Mouse (Mus musculus) lung, adult 2 months (tissue): ENCODE data around the gene Rsph6a. TPM values are rescaled to one million over a fixed set of nuclear protein-coding genes. Genes with fewer than 3 reads are reported as not detected.

ENCODE experiments used
- DNase-seq: peaks from one replicate; pipeline ENCODE4 v3.0.0; 2022
- H3K4me1 ChIP-seq: fragments of 200-500 bp; 2 replicates; pipeline ENCODE4 v1.6.1; 2011; ENCODE audit warnings: low read length; ENCODE audit not compliant: control insufficient read depth, insufficient read depth
- H3K4me3 ChIP-seq: fragments of 200-500 bp; replicated peaks from 2 replicates; pipeline ENCODE3; 2011; ENCODE audit warnings: low read depth, mild to moderate bottlenecking, control low read depth, low read length; ENCODE audit errors: extremely low read depth
- CTCF ChIP-seq: fragments of 200-500 bp; IDR thresholded peaks from 2 replicates; pipeline ENCODE4 v1.5.1; 2011; ENCODE audit warnings: mild to moderate bottlenecking, low read length, control low read depth; ENCODE audit not compliant: insufficient read depth
- POLR2A ChIP-seq: fragments of 200-500 bp; IDR thresholded peaks from 2 replicates; pipeline ENCODE4 v1.6.1; 2011; ENCODE audit warnings: low read depth, mild to moderate bottlenecking, control low read depth, low read length, borderline replicate concordance; ENCODE audit errors: extremely low read depth
- WGBS: fragments of 180-500 bp; shearing (Covaris S2); methylation state at CpG from one replicate; pipeline ENCODE4 v1.1.7; 2018; 5-methylcytosine and 5-hydroxymethylcytosine counted together
- polyA plus RNA-seq: library from polyadenylated mRNA; depleted of rRNA; stranded (reverse); fragments of >200 nt; gene quantifications from 2 replicates; pipeline ENCODE4 v1.2.3, GENCODE M21; 2012

Gene Rsph6a
- polyA plus RNA-seq, 1 experiment, result not detected

GRCm38 (mm10) chr7:19084921-19085473 lies 30.5 kb downstream of the Rsph6a start:
- DNase-seq, result no peak
- Histone ChIP-seq H3K4me3 (no peak overlapping the region), H3K4me1 (peaks cover 6% of the 10 kb centered on the region)
- TF ChIP-seq POLR2A, result no peak
- no peak for TF ChIP-seq CTCF
- WGBS, result 24% methylated on average over 9 of the region's 9 CpGs

DNA sequence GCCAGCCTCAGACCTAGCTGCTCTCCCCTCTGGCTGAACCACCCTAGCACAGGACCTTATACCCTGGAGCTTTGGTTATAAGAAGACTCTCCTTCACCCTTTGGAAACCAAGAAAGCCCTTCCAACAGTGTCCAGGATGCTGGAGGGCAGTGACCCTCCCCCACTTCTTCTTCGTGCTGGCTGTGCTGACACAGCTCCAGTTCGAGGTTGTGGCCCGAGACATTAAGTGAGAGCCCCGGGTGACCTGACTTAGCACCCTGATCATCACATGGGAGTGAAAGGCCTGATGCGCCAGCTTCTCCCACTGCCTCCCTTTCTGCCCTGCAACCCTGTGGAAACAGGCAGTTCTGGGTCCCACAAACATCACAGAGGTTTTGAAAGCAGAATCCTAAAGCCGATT lies 31.0 kb downstream of the Rsph6a start:
- DNase-seq, result no peak
- Histone ChIP-seq H3K4me3 (peak overlapping the region; percentile 43), H3K4me1 (peaks cover 6% of the 10 kb centered on the region)
- 12% methylated on average over 6 of the region's 6 CpGs for WGBS
- TF ChIP-seq POLR2A (no peak), CTCF (no peak)

DNA sequence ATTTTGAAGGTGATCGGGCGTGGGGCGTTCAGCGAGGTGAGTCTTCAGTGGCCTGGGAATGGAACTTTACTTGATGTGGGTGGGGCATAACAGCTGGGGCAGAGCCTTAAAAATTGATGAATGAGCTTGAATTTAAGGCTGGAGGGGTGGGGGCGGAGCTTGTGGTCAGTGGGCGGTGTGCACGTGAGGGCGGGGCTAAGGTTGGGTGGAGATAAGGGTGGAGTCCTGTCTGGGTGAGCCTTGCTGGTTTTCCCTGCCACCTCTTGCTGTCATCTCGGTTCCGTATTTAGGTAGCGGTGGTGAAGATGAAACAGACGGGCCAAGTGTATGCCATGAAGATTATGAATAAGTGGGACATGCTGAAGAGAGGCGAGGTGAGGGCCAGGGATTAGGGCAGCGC lies 31.6 kb downstream of the Rsph6a start:
- WGBS, result 19% methylated on average over 14 of the region's 14 CpGs
- no peak for TF ChIP-seq POLR2A
- TF ChIP-seq CTCF, result no peak
- DNase-seq, result no peak
- peaks cover 6% of the 10 kb centered on the region for H3K4me1 ChIP-seq
- peak overlapping the region; percentile 43 for H3K4me3 ChIP-seq

DNA sequence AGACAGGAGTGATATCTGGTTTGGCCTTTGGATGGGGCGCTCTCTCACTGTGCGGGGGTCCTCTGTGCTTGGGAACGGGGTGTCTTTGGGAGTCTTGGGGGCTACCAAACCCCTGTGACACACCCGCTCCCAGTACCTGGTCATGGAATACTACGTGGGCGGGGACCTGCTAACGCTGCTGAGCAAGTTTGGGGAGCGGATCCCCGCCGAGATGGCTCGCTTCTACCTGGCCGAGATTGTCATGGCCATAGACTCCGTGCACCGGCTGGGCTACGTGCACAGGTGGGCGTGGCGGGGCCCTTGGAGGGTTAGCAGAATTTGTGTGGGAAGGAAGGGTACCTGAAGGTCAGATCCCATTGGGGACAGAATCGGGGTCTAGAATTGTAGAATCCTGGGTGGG lies 32.3 kb downstream of the Rsph6a start:
- TF ChIP-seq POLR2A (no peak), CTCF (no peak)
- H3K4me1 ChIP-seq, result peaks cover 6% of the 10 kb centered on the region
- 80% methylated on average over 18 of the region's 18 CpGs for WGBS
- no peak overlapping the region for H3K4me3 ChIP-seq
- DNase-seq, result no peak

GRCm38 (mm10) chr7:19088813-19089212 lies 34.3 kb downstream of the Rsph6a start:
- peaks cover 6% of the 10 kb centered on the region for H3K4me1 ChIP-seq
- DNase-seq, result peak; percentile 61
- peak; percentile 83 for TF ChIP-seq CTCF
- TF ChIP-seq POLR2A, result no peak
- 34% methylated on average over 10 of the region's 10 CpGs for WGBS
- no peak overlapping the region for H3K4me3 ChIP-seq

GRCm38 (mm10) chr7:19091913-19092312 lies 37.4 kb downstream of the Rsph6a start:
- WGBS, result 73% methylated on average over 17 of the region's 17 CpGs
- TF ChIP-seq CTCF (no peak), POLR2A (no peak)
- Histone ChIP-seq H3K4me1 (peaks cover 2% of the 10 kb centered on the region; the same call in 1 of the 2 replicates), H3K4me3 (no peak overlapping the region)
- DNase-seq, result no peak

DNA sequence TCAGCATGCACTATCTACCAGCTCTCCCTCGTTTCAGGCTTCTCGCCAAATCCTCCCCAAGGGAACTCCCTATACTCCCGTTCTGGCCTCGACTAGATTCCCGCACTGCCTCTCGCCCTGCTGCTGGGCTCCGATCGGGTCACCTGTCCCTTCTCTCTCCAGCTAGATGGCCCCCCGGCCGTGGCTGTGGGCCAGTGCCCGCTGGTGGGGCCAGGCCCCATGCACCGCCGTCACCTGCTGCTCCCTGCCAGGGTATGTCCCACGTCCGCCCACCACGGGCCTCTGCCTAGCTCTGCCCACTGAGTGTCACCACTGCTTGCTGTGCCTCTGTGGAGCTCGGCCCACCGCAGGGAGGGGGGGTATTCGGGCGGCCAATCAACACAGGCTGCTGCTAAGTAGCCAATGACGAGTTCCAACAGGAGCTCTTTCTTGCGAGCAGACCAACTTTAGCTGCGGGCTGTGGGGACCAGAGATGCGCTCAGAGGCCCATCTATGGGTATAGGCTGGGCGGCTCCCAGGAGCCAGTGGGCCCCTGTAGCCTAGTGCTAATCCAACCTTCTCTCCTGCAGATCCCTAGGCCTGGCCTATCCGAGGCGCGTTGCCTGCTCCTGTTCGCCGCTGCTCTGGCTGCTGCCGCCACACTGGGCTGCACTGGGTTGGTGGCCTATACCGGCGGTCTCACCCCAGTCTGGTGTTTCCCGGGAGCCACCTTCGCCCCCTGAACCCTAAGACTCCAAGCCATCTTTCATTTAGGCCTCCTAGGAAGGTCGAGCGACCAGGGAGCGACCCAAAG lies 38.1 kb downstream of the Rsph6a start:
- no peak for TF ChIP-seq POLR2A
- TF ChIP-seq CTCF, result no peak
- peaks cover 2% of the 10 kb centered on the region; the same call in 1 of the 2 replicates for H3K4me1 ChIP-seq
- 19% methylated on average over 37 of the region's 38 CpGs for WGBS
- peak; percentile 41 for DNase-seq
- H3K4me3 ChIP-seq, result no peak overlapping the region

GRCm38 (mm10) chr7:19093174-19093521 lies 38.7 kb downstream of the Rsph6a start:
- peak; percentile 65 for TF ChIP-seq CTCF
- no peak for TF ChIP-seq POLR2A
- under 1% methylated on average over 14 of the region's 15 CpGs for WGBS
- H3K4me1 ChIP-seq, result peaks cover 4% of the 10 kb centered on the region; the same call in 1 of the 2 replicates
- H3K4me3 ChIP-seq, result peak overlapping the region; percentile 42
- DNase-seq, result peak; percentile 89

DNA sequence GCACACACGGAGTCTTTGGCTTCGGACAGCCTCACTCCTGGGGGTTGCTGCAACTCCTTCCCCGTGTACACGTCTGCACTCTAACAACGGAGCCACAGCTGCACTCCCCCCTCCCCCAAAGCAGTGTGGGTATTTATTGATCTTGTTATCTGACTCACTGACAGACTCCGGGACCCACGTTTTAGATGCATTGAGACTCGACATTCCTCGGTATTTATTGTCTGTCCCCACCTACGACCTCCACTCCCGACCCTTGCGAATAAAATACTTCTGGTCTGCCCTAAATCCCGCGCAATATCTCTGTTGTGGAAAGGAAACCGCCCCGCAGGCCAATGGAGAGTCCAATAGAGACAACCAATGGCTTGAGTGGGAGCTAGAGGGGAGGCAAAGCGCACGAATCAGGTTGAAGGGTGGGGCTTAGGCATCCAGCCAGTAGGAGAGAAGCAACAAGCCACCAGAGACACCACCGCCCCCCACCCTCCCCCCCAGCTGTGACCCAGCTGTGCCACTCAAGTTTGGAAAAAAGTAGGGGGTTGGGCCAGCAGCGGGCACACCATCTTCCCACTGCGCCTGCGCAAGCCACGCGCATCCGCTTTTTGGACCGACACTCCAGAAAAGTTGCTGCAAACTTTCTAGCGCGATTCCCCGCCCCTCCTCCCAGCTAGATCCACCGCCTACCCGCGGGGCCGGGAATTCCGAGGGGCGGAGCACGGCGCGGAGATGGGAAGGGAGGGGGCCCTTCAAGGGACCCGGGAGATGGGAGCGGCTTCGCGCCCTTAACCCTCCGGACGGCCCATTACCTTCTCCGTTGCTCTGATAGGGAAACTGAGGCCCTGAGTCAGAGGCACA lies 39.3 kb downstream of the Rsph6a start:
- TF ChIP-seq POLR2A, result peak; percentile 90
- TF ChIP-seq CTCF, result no peak
- peaks cover 4% of the 10 kb centered on the region; the same call in 1 of the 2 replicates for H3K4me1 ChIP-seq
- H3K4me3 ChIP-seq, result peak overlapping the region; percentile 82
- under 1% methylated on average over 45 of the region's 45 CpGs for WGBS
- DNase-seq, result peak; percentile 93
